Mouse (Mus musculus): ENCODE results near the gene Mark2. TPM values are rescaled to one million over a fixed set of nuclear protein-coding genes. Genes with fewer than 3 reads are reported as not detected.

Gene Mark2
- polyA plus RNA-seq, 1 experiment: 33.7 TPM

DNA sequence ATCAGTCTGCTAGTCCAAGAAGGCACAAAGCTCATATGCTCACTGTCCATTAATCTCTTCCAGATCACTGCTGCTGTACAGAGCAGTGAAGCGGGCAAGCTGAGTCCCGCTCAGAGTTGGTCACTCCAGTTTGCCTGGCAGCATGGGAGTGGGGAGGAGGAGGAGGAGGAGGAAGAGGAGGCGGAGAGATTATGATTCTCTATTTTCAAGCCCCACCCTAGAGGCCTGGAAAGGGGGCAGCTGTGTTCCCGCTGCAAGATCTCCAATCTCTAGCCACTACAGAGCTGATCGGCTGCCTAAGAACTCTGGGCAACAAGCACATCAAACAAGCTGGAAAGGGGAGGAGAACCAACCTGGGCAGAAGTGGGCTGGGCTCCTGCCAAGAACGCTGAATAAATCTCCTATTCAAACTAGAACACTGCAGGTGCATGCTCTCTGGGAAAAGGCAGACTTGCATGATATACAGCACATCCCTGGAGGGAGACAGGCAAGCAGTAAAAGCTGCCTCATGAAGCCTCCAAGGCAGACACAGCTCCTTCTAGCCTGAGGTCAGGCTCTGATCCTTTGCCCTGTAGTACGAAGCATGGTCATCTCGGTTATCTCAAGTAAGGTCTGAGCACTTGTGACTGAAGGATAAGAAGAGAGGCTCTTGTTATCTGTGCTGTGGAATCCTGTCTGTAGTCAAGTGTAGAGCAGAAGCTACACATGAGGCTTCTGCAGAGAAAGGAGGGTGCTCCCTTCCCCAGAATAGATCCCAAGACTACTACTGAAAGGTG, 33.5 kb downstream of the Mark2 start:
- no peaks in the 10 kb centered on the region for H3K27me3 ChIP-seq (ENCODE audit: control insufficient read depth, insufficient read depth, insufficient read length)
- no peak overlapping the region for H3K4me2 ChIP-seq (ENCODE audit: low read depth)
- H3K4me3 ChIP-seq: no peak overlapping the region
- TF ChIP-seq POLR2AphosphoS2 (IDR thresholded peaks at IDR 0.05; ENCODE audit: insufficient read length, low read depth) (no peak), E2F4 (IDR thresholded peaks at IDR 0.05; ENCODE audit: insufficient read depth) (no peak), REST (IDR thresholded peaks at IDR 0.05; ENCODE audit: insufficient read depth, insufficient read length) (no peak), CEBPB (IDR thresholded peaks at IDR 0.05; ENCODE audit: insufficient read depth, poor library complexity, severe bottlenecking) (no peak), SRF (IDR thresholded peaks at IDR 0.05; ENCODE audit: control insufficient read depth, insufficient read length, low read depth) (no peak), TCF12 (IDR thresholded peaks at IDR 0.05; ENCODE audit: insufficient read depth, poor library complexity, severe bottlenecking) (no peak), MYOG (IDR thresholded peaks at IDR 0.05; ENCODE audit: control insufficient read depth in 1 of 3, insufficient read depth in 1 of 3, insufficient read length in 2 of 3, low read depth in 2 of 3) (no peak), TCF3 (IDR thresholded peaks at IDR 0.05; ENCODE audit: insufficient read length, low read depth) (no peak), MAX (IDR thresholded peaks at IDR 0.05; ENCODE audit: low read depth) (no peak)
- no peak overlapping the region for H3ac ChIP-seq (ENCODE audit: control insufficient read depth, insufficient read length)
- no peaks in the 10 kb centered on the region for H3K36me3 ChIP-seq (ENCODE audit: control insufficient read depth, insufficient read depth)
- peaks cover 78% of the 10 kb centered on the region for H3K79me2 ChIP-seq (ENCODE audit: control insufficient read depth, insufficient read depth)

DNA sequence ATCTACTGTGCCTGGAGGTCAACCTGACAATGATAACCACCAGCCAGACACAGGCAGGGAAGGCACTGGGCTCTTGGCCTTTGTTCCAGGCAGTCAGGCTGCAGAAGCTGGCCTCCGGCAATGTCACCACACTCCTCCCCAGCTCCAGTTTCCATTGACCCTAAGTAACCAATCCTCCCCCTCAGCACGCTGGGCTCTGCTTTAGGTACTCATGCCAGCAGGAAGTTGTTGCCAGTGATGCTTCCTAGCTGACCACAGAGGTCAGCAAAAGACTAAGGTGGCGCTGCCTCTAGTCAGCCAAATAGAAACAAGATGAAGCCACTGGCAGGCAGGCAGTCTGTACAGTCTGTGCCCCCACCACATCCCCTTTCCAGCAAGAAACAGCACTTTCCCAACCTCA, 34.7 kb downstream of the Mark2 start:
- H3K4me3 ChIP-seq: no peak overlapping the region
- TF ChIP-seq SRF (IDR thresholded peaks at IDR 0.05; ENCODE audit: control insufficient read depth, insufficient read length, low read depth) (no peak), POLR2A (IDR thresholded peaks at IDR 0.05; ENCODE audit: insufficient read length, low read depth) (peak; percentile 12)
- H3K27me3 ChIP-seq (ENCODE audit: control insufficient read depth, insufficient read depth, insufficient read length): no peaks in the 10 kb centered on the region
- peak overlapping the region; percentile 8 for H3K4me2 ChIP-seq (ENCODE audit: low read depth)
- no peaks in the 10 kb centered on the region for H3K36me3 ChIP-seq (ENCODE audit: control insufficient read depth, insufficient read depth)
- H3K79me2 ChIP-seq (ENCODE audit: control insufficient read depth, insufficient read depth): peaks cover 69% of the 10 kb centered on the region
- no peak overlapping the region for H3ac ChIP-seq (ENCODE audit: control insufficient read depth, insufficient read length)

DNA sequence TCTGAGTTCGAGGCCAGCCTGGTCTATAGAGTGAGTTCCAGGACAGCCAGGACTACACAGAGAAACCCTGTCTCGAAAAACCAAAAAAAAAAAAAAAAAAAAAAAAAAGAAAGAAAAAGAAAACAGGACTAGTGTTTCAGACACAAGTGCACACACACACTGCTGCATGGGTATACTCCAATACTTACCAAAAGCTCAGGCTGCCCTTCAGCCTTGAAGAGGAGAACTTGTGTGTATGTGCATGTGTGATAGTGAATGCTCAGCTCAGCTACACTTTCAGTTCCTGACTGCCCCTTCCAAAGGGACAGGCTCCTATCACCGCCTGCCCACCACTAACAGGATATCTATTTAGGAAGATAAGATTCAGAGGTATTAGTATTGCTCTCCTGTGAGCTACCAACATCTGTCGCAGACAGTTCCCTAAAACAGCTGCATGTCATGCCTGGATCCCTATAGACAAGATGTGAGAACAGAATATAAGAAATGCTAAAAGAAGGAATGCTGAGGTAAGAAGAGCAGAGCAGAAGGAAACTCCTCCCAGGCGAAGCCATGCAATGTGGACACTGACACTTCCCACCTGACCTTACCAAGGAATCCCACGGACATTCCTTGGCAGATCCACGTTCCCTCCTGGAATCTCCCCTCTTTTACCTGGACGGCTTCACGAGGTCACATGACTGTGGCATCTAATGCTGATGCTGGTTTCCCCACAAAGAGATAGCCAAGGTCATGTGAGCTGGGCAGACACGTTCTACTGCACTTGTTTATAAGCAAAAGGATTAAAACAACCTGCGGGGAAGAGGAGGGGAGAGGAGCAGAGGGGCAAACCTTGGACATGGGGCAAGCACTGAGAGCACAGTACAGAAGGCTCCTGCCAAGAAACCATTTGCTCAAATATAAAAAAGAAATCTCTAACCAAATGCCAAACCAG, 36.0 kb downstream of the Mark2 start:
- no peak overlapping the region for H3ac ChIP-seq (ENCODE audit: control insufficient read depth, insufficient read length)
- no peak for TF ChIP-seq MYOG (IDR thresholded peaks at IDR 0.05; ENCODE audit: control insufficient read depth in 1 of 3, insufficient read depth in 1 of 3, insufficient read length in 2 of 3, low read depth in 2 of 3)
- no peak for TF ChIP-seq TCF3 (IDR thresholded peaks at IDR 0.05; ENCODE audit: insufficient read length, low read depth)
- TF ChIP-seq SRF (IDR thresholded peaks at IDR 0.05; ENCODE audit: control insufficient read depth, insufficient read length, low read depth): no peak
- TF ChIP-seq MAX (IDR thresholded peaks at IDR 0.05; ENCODE audit: low read depth): no peak
- TF ChIP-seq USF1 (IDR thresholded peaks at IDR 0.05; ENCODE audit: low read depth): no peak
- TF ChIP-seq POLR2AphosphoS2 (IDR thresholded peaks at IDR 0.05; ENCODE audit: insufficient read length, low read depth): no peak

DNA sequence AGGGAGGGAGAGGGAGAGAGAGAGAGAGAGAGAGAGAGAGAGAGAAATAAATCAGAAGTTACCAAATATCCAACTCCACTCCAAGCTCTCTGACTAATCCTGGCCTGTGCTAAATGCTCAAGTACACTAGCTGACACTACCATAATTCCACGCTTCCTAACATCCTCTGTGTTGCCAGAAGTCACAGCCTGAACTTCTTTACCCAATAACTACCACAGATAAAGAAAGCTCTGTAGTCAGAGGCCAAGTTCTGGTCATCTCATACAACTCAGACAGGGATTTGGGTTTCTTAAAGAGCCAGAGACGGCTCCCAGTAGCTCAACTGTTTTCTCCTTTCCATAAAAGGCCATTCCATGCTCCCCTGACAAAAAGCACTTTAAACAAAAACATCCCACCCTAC, 36.9 kb downstream of the Mark2 start:
- H3K4me2 ChIP-seq (ENCODE audit: low read depth): no peak overlapping the region
- TF ChIP-seq POLR2A (IDR thresholded peaks at IDR 0.05; ENCODE audit: insufficient read length, low read depth) (no peak), TCF12 (IDR thresholded peaks at IDR 0.05; ENCODE audit: insufficient read depth, poor library complexity, severe bottlenecking) (no peak), MYOG (IDR thresholded peaks at IDR 0.05; ENCODE audit: control insufficient read depth in 1 of 3, insufficient read depth in 1 of 3, insufficient read length in 2 of 3, low read depth in 2 of 3) (no peak), REST (IDR thresholded peaks at IDR 0.05; ENCODE audit: insufficient read depth, insufficient read length) (no peak), TCF3 (IDR thresholded peaks at IDR 0.05; ENCODE audit: insufficient read length, low read depth) (no peak), MAX (IDR thresholded peaks at IDR 0.05; ENCODE audit: low read depth) (no peak), POLR2AphosphoS2 (IDR thresholded peaks at IDR 0.05; ENCODE audit: insufficient read length, low read depth) (no peak), USF1 (IDR thresholded peaks at IDR 0.05; ENCODE audit: low read depth) (no peak), CEBPB (IDR thresholded peaks at IDR 0.05; ENCODE audit: insufficient read depth, poor library complexity, severe bottlenecking) (no peak), E2F4 (IDR thresholded peaks at IDR 0.05; ENCODE audit: insufficient read depth) (no peak)
- no peak overlapping the region for H3ac ChIP-seq (ENCODE audit: control insufficient read depth, insufficient read length)
- H3K4me3 ChIP-seq: no peak overlapping the region
- no peaks in the 10 kb centered on the region for H3K27me3 ChIP-seq (ENCODE audit: control insufficient read depth, insufficient read depth, insufficient read length)
- peaks cover 57% of the 10 kb centered on the region for H3K79me2 ChIP-seq (ENCODE audit: control insufficient read depth, insufficient read depth)
- H3K36me3 ChIP-seq (ENCODE audit: control insufficient read depth, insufficient read depth): no peaks in the 10 kb centered on the region

More for the DNA sequence above, 36.0 kb downstream of the Mark2 start:
- H3K4me3 ChIP-seq: no peak overlapping the region
- H3K36me3 ChIP-seq (ENCODE audit: control insufficient read depth, insufficient read depth): no peaks in the 10 kb centered on the region
- H3K27me3 ChIP-seq (ENCODE audit: control insufficient read depth, insufficient read depth, insufficient read length): no peaks in the 10 kb centered on the region
- no peak overlapping the region for H3K4me2 ChIP-seq (ENCODE audit: low read depth)
- H3K79me2 ChIP-seq (ENCODE audit: control insufficient read depth, insufficient read depth): peaks cover 64% of the 10 kb centered on the region

DNA sequence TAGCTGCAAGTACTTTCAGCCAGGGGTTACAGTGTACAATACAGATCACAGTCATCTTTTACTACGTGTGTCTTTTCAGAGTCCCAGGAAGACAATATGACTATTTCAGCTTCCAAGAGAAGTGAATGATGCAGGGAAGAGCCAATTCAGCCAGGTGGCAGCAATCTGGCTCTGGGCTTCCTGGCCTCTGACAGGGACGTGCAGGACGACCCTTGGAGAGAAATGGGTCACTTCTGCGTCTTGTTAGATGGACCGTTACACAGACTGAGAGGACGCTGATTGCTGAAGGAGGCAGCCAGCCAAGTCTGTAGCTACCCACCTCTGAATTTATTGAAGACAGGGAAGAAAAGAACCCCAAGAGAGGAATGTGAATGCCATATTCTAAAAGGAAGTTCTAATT, 37.9 kb downstream of the Mark2 start:
- Histone ChIP-seq H3K4me2 (ENCODE audit: low read depth) (no peak overlapping the region), H3K36me3 (ENCODE audit: control insufficient read depth, insufficient read depth) (no peaks in the 10 kb centered on the region), H3K4me3 (no peak overlapping the region), H3ac (ENCODE audit: control insufficient read depth, insufficient read length) (no peak overlapping the region), H3K27me3 (ENCODE audit: control insufficient read depth, insufficient read depth, insufficient read length) (no peaks in the 10 kb centered on the region), H3K79me2 (ENCODE audit: control insufficient read depth, insufficient read depth) (peaks cover 54% of the 10 kb centered on the region)
- no peak for TF ChIP-seq SRF (IDR thresholded peaks at IDR 0.05; ENCODE audit: control insufficient read depth, insufficient read length, low read depth)
- no peak for TF ChIP-seq TCF12 (IDR thresholded peaks at IDR 0.05; ENCODE audit: insufficient read depth, poor library complexity, severe bottlenecking)
- no peak for TF ChIP-seq E2F4 (IDR thresholded peaks at IDR 0.05; ENCODE audit: insufficient read depth)
- TF ChIP-seq MYOD1 (IDR thresholded peaks at IDR 0.05; ENCODE audit: control insufficient read depth in 1 of 3, insufficient read length in 2 of 3, low read depth in 2 of 3): no peak

Data from myocyte (in vitro differentiated cells).